Mouse (Mus musculus): Measurements from ENCODE around the gene Wnt11.
A peak's percentile ranks its signal among the peaks of the same experiment; 100 is the strongest.

Gene Wnt11

DNA sequence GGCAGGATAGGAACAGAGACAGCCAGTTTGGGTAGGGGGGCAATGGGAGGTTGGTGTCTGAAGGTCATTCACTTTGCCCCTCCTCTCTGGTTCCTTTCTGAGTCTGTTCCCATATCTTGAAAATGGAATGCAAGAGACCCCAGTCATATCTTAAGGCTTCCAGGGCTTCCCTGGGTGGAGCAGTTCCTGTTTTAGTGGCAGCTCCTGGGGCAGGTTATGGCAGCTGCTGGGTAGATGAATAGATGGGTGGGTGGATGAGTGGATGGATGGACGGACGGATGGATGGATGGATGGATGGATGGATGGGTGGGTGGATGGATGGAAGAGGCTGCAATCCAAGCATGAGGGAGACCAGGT is 32.9 kb downstream of the Wnt11 start:
- DNase-seq = no peak

- DNase-seq = no peak
Observed at GRCm38 (mm10) chr7:98869070-98869469, 34.2 kb downstream of the Wnt11 start.

DNA sequence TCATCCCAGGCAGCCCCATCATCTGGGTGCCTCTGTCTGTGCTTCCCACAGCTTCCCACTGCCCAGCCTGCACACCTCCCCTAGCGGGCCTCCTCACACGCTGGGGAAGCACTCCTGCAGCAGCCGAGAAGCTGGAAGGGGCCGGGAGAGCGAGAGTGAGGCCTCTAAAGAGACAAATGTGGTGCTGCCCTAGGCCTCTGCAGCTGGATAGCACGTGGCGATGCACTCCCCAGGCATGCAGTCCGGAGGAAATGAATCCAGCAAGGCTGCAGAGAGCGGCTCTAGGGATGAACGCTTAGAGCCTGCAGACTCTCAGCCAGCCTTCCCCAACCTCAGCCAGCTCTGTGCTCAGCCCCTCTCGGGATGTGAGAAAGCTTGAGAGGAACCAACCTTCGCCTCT is 35.9 kb downstream of the Wnt11 start:
- DNase-seq = no peak

- DNase-seq = no peak
Observed at GRCm38 (mm10) chr7:98871882-98872281, 37.0 kb downstream of the Wnt11 start.

GRCm38 (mm10) chr7:98873316-98873715 is 38.4 kb downstream of the Wnt11 start:
- no peak for DNase-seq

DNA sequence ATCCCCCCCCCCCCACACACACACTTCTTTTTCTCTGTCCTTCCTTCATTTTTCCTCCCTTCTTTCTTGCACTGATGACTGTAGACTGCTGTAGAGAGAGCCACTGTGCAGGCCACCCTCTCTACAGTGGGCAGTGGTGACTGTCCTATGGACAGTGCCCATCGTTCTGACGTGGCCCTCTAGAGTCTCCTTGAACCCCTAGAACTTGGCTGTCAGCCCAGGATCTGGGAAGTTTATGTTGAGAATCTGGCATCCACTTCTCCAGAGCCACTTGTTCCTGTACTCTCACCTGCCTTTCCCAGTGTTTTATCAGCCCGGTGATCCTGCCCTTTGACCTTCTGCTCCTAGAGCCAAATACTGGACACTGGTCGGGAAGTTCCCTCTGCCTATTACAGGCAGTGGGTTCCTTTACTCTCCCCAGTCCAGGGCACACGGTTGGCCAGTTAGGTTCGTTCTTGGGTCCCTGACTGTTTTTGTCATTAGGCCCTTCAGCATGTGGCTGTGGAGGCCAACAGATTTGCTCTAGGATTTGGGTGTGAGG is 39.6 kb downstream of the Wnt11 start:
- no peak for DNase-seq

GRCm38 (mm10) chr7:98875390-98875990 is 40.6 kb downstream of the Wnt11 start:
- no peak for DNase-seq

DNA sequence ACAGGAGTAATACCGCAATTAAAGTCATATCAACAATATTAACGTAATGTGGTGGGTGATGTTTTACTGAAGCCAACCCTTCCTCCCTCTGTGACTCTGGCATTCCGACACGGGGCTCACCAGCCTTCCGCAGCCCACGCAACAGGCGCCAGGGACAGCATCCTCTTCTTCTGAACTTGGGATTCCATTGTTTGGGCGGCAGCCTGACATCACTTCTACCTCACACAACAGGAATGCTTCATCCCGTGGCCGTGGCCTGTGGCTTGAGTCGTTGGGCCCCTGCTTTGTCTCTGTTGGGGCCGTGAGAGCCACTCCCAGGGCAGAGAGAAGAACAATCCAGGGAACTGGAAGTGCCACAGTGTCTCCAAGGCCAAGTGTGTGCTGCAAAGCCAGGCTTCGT is 41.2 kb downstream of the Wnt11 start:
- DNase-seq = no peak

DNA sequence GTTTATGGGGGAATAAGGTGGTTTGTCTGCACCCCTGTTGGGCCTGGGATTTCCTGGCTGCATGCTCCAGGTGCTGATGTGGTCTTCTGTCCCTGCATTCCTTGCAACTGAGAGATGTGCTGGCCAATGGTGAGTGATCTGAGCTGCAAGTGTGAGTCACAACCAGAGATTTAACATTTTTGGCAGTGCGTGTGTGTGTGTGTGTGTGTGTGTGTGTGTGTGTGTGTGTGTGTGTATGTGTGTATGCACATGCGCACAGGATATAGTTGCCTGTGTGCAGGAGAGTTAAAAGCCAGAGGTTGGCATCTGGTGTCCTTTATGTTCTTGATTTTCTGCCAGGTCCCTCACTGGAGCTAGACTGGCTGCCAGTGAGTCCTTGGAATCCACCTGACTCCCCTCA is 44.3 kb downstream of the Wnt11 start:
- DNase-seq = no peak

DNA sequence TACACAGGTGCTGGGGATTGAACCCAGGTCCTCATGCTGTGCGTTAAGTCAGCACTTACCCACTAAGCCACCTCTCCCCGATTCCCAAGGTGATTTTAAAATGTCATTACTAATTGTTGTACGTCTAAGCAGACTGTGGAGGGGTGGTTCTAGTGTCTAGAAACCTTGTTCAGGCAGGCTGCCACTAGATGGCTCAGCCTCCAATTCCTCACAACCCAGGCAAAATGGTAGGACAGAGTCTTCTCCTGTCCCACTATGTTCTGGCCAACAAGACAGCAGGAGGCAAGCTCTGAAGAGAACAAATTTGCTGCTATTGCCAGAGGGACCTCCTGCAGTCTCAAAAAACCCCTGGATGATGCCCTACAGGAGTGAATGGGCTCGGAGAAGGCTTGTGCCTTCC is 47.0 kb downstream of the Wnt11 start:
- DNase-seq = no peak

- DNase-seq = no peak
Observed at GRCm38 (mm10) chr7:98887811-98888261, 52.9 kb downstream of the Wnt11 start.

DNA sequence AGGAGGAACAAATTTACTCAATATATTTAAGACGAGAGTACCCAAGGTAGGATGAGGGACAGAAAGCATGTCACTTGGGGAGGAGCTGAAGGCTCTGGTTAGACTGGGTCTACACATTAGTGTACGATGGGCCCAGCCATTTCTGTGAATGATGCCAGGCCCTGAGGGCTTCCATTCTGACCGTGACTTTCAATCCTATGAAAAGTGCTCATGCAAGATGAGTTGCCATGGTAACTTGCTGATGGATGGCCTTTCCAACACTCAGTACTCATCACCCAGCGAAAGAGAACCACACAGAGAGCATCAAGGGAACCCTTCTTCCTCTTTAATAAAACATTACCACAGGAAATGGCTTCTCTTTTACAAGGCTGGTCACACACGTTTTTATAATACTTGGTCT is 53.9 kb downstream of the Wnt11 start:
- no peak for DNase-seq

- DNase-seq = no peak
Observed at GRCm38 (mm10) chr7:98889211-98889610, 54.3 kb downstream of the Wnt11 start.

DNA sequence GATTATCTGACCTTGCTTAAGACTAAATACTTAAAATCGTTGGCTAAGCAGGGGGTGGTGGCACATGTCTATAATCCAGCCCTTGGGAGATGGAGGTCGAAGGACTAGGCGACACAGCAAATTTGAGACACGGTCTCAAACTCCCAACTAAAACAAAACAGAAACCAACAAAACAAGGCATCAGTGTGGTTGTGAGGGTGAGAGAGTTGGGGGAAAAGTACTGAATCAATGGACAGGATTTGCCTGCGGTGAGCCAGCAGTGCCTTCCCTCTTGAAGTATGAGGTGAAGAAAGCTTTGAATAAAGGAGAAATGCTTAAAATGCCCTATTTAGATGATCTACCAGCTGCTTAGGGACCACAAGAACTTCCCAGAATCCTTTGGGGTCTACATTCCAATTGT is 58.2 kb downstream of the Wnt11 start:
- DNase-seq = no peak

GRCm38 (mm10) chr7:98894305-98894704 is 59.4 kb downstream of the Wnt11 start:
- no peak for DNase-seq

DNA sequence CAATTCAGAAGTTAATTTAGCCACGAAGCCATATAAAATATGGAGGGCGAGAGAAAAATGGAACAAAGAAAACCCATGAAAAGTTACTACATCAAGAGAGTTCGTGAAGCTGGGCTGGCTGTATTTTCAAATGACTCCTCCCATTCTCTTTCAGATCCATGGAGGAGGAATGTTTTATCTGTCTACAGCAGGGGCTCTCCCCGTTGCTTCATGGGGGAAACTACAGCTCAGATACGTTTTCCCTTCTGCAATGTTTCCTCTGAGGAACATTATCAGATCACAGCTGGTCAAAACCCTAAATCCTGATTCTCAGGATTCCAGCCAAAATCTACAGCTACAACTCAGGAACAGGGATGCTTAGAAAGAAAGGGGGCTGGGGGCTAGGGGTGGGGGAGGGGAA is 59.9 kb downstream of the Wnt11 start:
- DNase-seq = no peak

GRCm38 (mm10) chr7:98895501-98896095 is 60.7 kb downstream of the Wnt11 start:
- DNase-seq = no peak

- peak; percentile 67 for DNase-seq
Observed at GRCm38 (mm10) chr7:98897323-98897722, 62.4 kb downstream of the Wnt11 start.

DNA sequence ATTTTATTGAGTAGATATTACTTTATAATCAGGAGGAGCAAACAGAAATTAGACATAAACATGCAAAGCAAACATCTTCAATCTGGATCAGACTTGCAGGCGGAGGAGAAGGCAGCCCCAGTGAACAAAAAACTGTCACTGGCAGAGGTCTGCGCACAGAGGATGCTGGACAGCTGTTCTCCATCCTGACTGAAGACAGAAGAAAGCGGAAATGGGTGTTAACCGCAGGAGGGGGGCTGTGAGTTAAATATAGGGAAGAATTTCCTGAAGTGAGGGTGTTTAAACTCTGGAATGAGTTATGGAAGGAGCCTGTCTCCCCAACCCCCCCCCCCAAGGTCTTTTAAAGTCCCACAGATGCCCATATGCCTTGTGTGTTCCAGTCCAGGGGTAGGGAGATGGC is 64.9 kb downstream of the Wnt11 start:
- DNase-seq = no peak

GRCm38 (mm10) chr7:98901120-98901519 is 66.2 kb downstream of the Wnt11 start:
- no peak for DNase-seq

- DNase-seq = no peak
Observed at GRCm38 (mm10) chr7:98903884-98904283, 69.0 kb downstream of the Wnt11 start.
